ENCODE assay signal across 8 mouse cellular contexts in genomic region chr11:94474544-94474910, GRCm38 (mm10). TPM values are rescaled to one million over a fixed set of nuclear protein-coding genes. Genes with fewer than 3 reads are reported as not detected.
DNase-seq lines count a peak whose midpoint lies in the region; ATAC-seq and TF ChIP-seq lines count a peak whose summit lies in the region.

No protein-coding gene starts in this region.

- intact Hi-C loops in heart, postnatal 10 days (cut with DNase I), result no loop called here

- TF ChIP-seq CTCF in E14TG2a.4 (conservative IDR thresholded peaks at IDR 0.05; ENCODE audit: low read length), result no peak
- TF ChIP-seq CTCF in liver, embryonic 14.5 days (IDR thresholded peaks at IDR 0.05; ENCODE audit: low read depth), result no peak

- no peak for DNase-seq in heart, postnatal 10 days
- no peak for DNase-seq in liver, embryonic 14.5 days (ENCODE audit: low read depth in 3 of 3, low spot score in 3 of 3)
- no peak for DNase-seq in adrenal gland, adult (ENCODE audit: inconsistent age in 2 of 2, low spot score in 1 of 2)
- DNase-seq in cerebellum, postnatal 14 days, result no peak
- no peak for DNase-seq in frontal cortex, adult 2 months (ENCODE audit: extremely low spot score in 1 of 2, low spot score in 1 of 2)

- 3% methylated on average over 11 of the region's 11 CpGs for WGBS in heart, embryonic 11.5 days (ENCODE audit: insufficient replicate concordance)
- WGBS in forebrain, embryonic 15.5 days, result 2% methylated on average over 11 of the region's 11 CpGs
- 3% methylated on average over 11 of the region's 11 CpGs for WGBS in liver, embryonic 14.5 days (ENCODE audit: insufficient replicate concordance)

- no peaks in the 10 kb centered on the region for H3K9me3 ChIP-seq in heart, embryonic 11.5 days (replicated peaks; ENCODE audit: control insufficient read depth, low read length)
- no peaks in the 10 kb centered on the region for H3K9me3 ChIP-seq in E14TG2a.4 (ENCODE audit: low read length)
- H3K9me3 ChIP-seq in forebrain, embryonic 15.5 days, result no peaks in the 10 kb centered on the region
- no peaks in the 10 kb centered on the region for H3K9me3 ChIP-seq in liver, embryonic 14.5 days (ENCODE audit: control insufficient read depth, low read length)

- peak overlapping the region; percentile 67 for H3K4me3 ChIP-seq in heart, embryonic 11.5 days (ENCODE audit: low read depth, low read length)
- H3K4me3 ChIP-seq in E14TG2a.4 (replicated peaks; ENCODE audit: low read length), result peak overlapping the region; percentile 80
- peak overlapping the region; percentile 68 for H3K4me3 ChIP-seq in forebrain, embryonic 15.5 days
- H3K4me3 ChIP-seq in liver, embryonic 14.5 days (ENCODE audit: insufficient read depth in 1 of 2, low read depth in 2 of 2, low read length in 2 of 2), result peak overlapping the region in 1 of 2 experiments; percentile 41; a peak in 2 of 4 replicates

- H3K36me3 ChIP-seq in heart, embryonic 11.5 days (ENCODE audit: control insufficient read depth, insufficient read depth, low read length), result no peaks in the 10 kb centered on the region
- H3K36me3 ChIP-seq in E14TG2a.4 (ENCODE audit: insufficient read depth, low read length), result no peaks in the 10 kb centered on the region
- no peaks in the 10 kb centered on the region for H3K36me3 ChIP-seq in forebrain, embryonic 15.5 days
- H3K36me3 ChIP-seq in liver, embryonic 14.5 days (replicated peaks; ENCODE audit: control insufficient read depth, insufficient read depth, low read depth), result no peaks in the 10 kb centered on the region

- peaks cover 82% of the 10 kb centered on the region for H3K27me3 ChIP-seq in heart, embryonic 11.5 days (ENCODE audit: control insufficient read depth, insufficient read depth, low read length)
- H3K27me3 ChIP-seq in E14TG2a.4 (ENCODE audit: insufficient read depth, low read length), result peaks cover 87% of the 10 kb centered on the region
- peaks cover 19% of the 10 kb centered on the region for H3K27me3 ChIP-seq in forebrain, embryonic 15.5 days
- peaks cover 75% of the 10 kb centered on the region for H3K27me3 ChIP-seq in liver, embryonic 14.5 days (ENCODE audit: control insufficient read depth, insufficient read depth, low read length)

- H3K27ac ChIP-seq in heart, embryonic 11.5 days (ENCODE audit: low read depth, low read length), result no peak overlapping the region
- no peak overlapping the region for H3K27ac ChIP-seq in forebrain, embryonic 15.5 days (replicated peaks)
- no peak overlapping the region for H3K27ac ChIP-seq in liver, embryonic 14.5 days

- no peak for TF ChIP-seq EP300 in liver, embryonic 14.5 days (IDR thresholded peaks at IDR 0.05; ENCODE audit: low read depth)

- peak overlapping the region; percentile 99 for H3K4me2 ChIP-seq in heart, embryonic 11.5 days
- peak overlapping the region; percentile 97 for H3K4me2 ChIP-seq in forebrain, embryonic 15.5 days (replicated peaks)
- peak overlapping the region; percentile 16 for H3K4me2 ChIP-seq in liver, embryonic 14.5 days (ENCODE audit: low read depth)

- ATAC-seq in heart, embryonic 11.5 days (replicated peaks; ENCODE audit: insufficient number of reproducible peaks, low FRiP score, low TSS enrichment), result no peak
- peak; percentile 29 for ATAC-seq in forebrain, embryonic 15.5 days (replicated peaks)
- ATAC-seq in liver, embryonic 14.5 days (ENCODE audit: insufficient read depth), result no peak

- no peak overlapping the region for H3K9ac ChIP-seq in heart, embryonic 11.5 days (ENCODE audit: low read depth, low read length)
- H3K9ac ChIP-seq in forebrain, embryonic 15.5 days (replicated peaks), result no peak overlapping the region
- no peak overlapping the region for H3K9ac ChIP-seq in liver, embryonic 14.5 days (replicated peaks)

- H3K4me1 ChIP-seq in heart, embryonic 11.5 days (ENCODE audit: control insufficient read depth, insufficient read depth, low read length), result peaks cover 20% of the 10 kb centered on the region
- H3K4me1 ChIP-seq in E14TG2a.4 (replicated peaks; ENCODE audit: low read depth, low read length), result peaks cover 42% of the 10 kb centered on the region
- H3K4me1 ChIP-seq in forebrain, embryonic 15.5 days, result peaks cover 57% of the 10 kb centered on the region
- no peaks in the 10 kb centered on the region for H3K4me1 ChIP-seq in liver, embryonic 14.5 days (replicated peaks; ENCODE audit: control insufficient read depth in 2 of 2, insufficient read depth in 2 of 2, low read length in 1 of 2)

RNA-seq across cellular contexts. Expression of gene Cacna1g, which starts 0.5 kb away (rescaled TPM):
- 2.7 and 4.3 TPM in 2 replicates for polyA plus RNA-seq in heart, embryonic 11.5 days (2014; fragmentation: Nextera tagmentation; extraction: Ambion mirVana)
- total RNA-seq in heart, postnatal 10 days (2021), result 10 to 100 TPM; 33.4 to 41.3 TPM
- polyA plus RNA-seq in forebrain, embryonic 15.5 days (2015; fragmentation: Nextera tagmentation; extraction: Ambion mirVana), result 6.8 and 9.2 TPM in 2 replicates
- 6.1 and 7.3 TPM in 2 replicates for polyA plus RNA-seq in liver, embryonic 14.5 days (2012; rRNA removed)
- polyA plus RNA-seq in liver, embryonic 14.5 days (2014; fragmentation: Nextera tagmentation; extraction: Ambion mirVana), result 0.89 and 3.1 TPM in 2 replicates
- 188 and 191 TPM in 2 replicates for polyA plus RNA-seq in frontal cortex, adult 2 months (2012; rRNA removed)

RNA-seq across cellular contexts. Expression of gene Spata20, which starts 11.5 kb away (rescaled TPM):
- 0.15 TPM in 1 of 2 replicates, not detected in the other for polyA plus RNA-seq in heart, embryonic 11.5 days (2014; fragmentation: Nextera tagmentation; extraction: Ambion mirVana)
- 1 to 10 TPM in 1 of 2 experiments, under 1 TPM in 1; 0.31 to 1.2 TPM for total RNA-seq in heart, postnatal 10 days (2021)
- polyA plus RNA-seq in forebrain, embryonic 15.5 days (2015; fragmentation: Nextera tagmentation; extraction: Ambion mirVana), result 0.38 and 0.86 TPM in 2 replicates
- polyA plus RNA-seq in liver, embryonic 14.5 days (2012; rRNA removed), result not detected in 2 replicates
- polyA plus RNA-seq in liver, embryonic 14.5 days (2014; fragmentation: Nextera tagmentation; extraction: Ambion mirVana), result not detected in 2 replicates
- 0.24 and 0.34 TPM in 2 replicates for polyA plus RNA-seq in frontal cortex, adult 2 months (2012; rRNA removed)

RNA-seq across cellular contexts. Expression of gene Epn3, which starts 25.2 kb away (rescaled TPM):
- polyA plus RNA-seq in heart, embryonic 11.5 days (2014; fragmentation: Nextera tagmentation; extraction: Ambion mirVana), result 8.2 and 9.1 TPM in 2 replicates
- total RNA-seq in heart, postnatal 10 days (2021), result 10 to 100 TPM; 26.5 to 26.7 TPM
- 0.66 and 0.75 TPM in 2 replicates for polyA plus RNA-seq in forebrain, embryonic 15.5 days (2015; fragmentation: Nextera tagmentation; extraction: Ambion mirVana)
- polyA plus RNA-seq in liver, embryonic 14.5 days (2012; rRNA removed), result 0.02 and 0.04 TPM in 2 replicates
- polyA plus RNA-seq in liver, embryonic 14.5 days (2014; fragmentation: Nextera tagmentation; extraction: Ambion mirVana), result not detected in 2 replicates
- polyA plus RNA-seq in frontal cortex, adult 2 months (2012; rRNA removed), result 0.60 and 1.2 TPM in 2 replicates

RNA-seq across cellular contexts. Expression of gene Mycbpap, which starts 47.0 kb away (rescaled TPM):
- 9.1 and 9.9 TPM in 2 replicates for polyA plus RNA-seq in heart, embryonic 11.5 days (2014; fragmentation: Nextera tagmentation; extraction: Ambion mirVana)
- total RNA-seq in heart, postnatal 10 days (2021), result 1 to 10 TPM; 3.9 to 4.9 TPM
- polyA plus RNA-seq in forebrain, embryonic 15.5 days (2015; fragmentation: Nextera tagmentation; extraction: Ambion mirVana), result 1.7 and 2.7 TPM in 2 replicates
- polyA plus RNA-seq in liver, embryonic 14.5 days (2012; rRNA removed), result 0.03 and 0.09 TPM in 2 replicates
- not detected in 2 replicates for polyA plus RNA-seq in liver, embryonic 14.5 days (2014; fragmentation: Nextera tagmentation; extraction: Ambion mirVana)
- polyA plus RNA-seq in frontal cortex, adult 2 months (2012; rRNA removed), result 1.9 and 2.0 TPM in 2 replicates

Comparison
In these comparisons a context has a peak if more than half of its experiments do, and no peak if none do; other contexts are left out.
1. H3K4me2 ChIP-seq: peak in every context shown above with its lines; median percentile 99 in heart, embryonic 11.5 days; 97 in forebrain, embryonic 15.5 days; 16 in liver, embryonic 14.5 days.
2. RNA of gene Cacna1g, which starts 0.5 kb away (polyA plus RNA-seq): 188 to 191 TPM in frontal cortex, adult 2 months; 0.89 to 7.3 TPM in liver, embryonic 14.5 days, 6.8 to 9.2 TPM in forebrain, embryonic 15.5 days and 2.7 to 4.3 TPM in heart, embryonic 11.5 days; every median in the first group is over 10 times any median in the second.